Mouse (Mus musculus) lung, adult 2 months (tissue): ENCODE results near the gene Ppp2r3c.
"Not testable (repeated sequence)": the region's sequence is repeated elsewhere in the genome, so short reads cannot be mapped to it uniquely, and the experiment has no call there.

Experiments
- CTCF ChIP-seq: fragments of 200-500 bp; IDR thresholded peaks from 2 replicates; pipeline ENCODE4 v1.5.1; 2011; ENCODE audit warnings: mild to moderate bottlenecking, low read length, control low read depth; ENCODE audit not compliant: insufficient read depth
- POLR2A ChIP-seq: fragments of 200-500 bp; IDR thresholded peaks from 2 replicates; pipeline ENCODE4 v1.6.1; 2011; ENCODE audit warnings: low read depth, mild to moderate bottlenecking, control low read depth, low read length, borderline replicate concordance; ENCODE audit errors: extremely low read depth

DNA sequence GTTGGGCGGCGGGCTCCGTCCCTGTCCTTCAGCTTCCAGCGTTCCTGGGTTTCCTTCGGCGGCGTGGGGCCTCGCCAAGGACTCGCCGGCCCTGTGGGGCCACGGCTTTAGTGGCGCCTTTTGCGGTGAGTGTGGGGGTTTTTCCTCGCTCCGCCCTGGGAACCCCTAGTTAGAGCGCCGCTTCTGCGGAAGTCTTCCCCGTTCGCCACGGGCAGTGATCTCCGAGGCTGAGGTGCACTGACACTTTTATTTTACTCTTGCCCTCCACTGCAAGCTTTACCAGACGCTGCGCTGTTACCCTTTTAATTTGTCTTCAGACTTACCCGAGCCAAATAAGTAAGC lies 72.3 kb downstream of the Ppp2r3c start:
- TF ChIP-seq CTCF, POLR2A: not testable (repeated sequence)
